Mouse (Mus musculus): ENCODE results near the gene Gm49776. TPM values are rescaled to one million over a fixed set of nuclear protein-coding genes. Genes with fewer than 3 reads are reported as not detected.
"Not testable (repeated sequence)": the region's sequence is repeated elsewhere in the genome, so short reads cannot be mapped to it uniquely, and the experiment has no call there.

Gm49776 gene
- polyA plus RNA-seq, 1 experiment from 2014 or later: 2.4 TPM

GRCm38 (mm10) chr16:18198365-18199098 is 59.6 kb downstream of the Gm49776 start:
- Histone ChIP-seq H3K9me3 (replicated peaks) (no peaks in the 10 kb centered on the region), H3K27ac (no peak overlapping the region), H3K4me3 (no peak overlapping the region), H3K4me1 (replicated peaks) (peaks cover 6% of the 10 kb centered on the region), H3K36me3 (no peaks in the 10 kb centered on the region), H3K27me3 (no peaks in the 10 kb centered on the region), H3K9ac (no peak overlapping the region), H3K4me2 (no peak overlapping the region)
- 81% methylated on average over 10 of the region's 10 CpGs for WGBS
- ATAC-seq (replicated peaks; ENCODE audit: insufficient number of reproducible peaks, insufficient read depth, low FRiP score, low read depth): no peak

DNA sequence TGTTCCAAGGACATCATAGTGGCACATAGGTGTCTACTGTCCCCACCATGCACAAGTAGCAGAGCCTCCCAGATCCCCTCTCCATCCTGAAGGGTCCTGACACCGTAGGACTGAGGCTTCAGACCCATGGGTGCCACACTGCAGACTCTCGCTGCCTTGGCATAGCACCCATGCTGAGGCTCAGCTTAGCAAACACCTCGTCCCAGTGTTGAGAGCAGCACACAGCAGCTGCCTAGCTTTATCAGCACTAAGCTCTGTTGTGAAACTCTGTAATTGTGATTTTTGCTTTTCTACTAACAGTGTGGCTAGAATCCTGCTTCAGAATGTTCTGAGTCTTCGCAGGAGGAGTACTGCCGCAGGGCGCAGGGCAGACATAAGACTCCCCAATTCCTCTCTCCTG is 60.2 kb downstream of the Gm49776 start:
- no peaks in the 10 kb centered on the region for H3K9me3 ChIP-seq (replicated peaks)
- no peak overlapping the region for H3K9ac ChIP-seq
- no peak overlapping the region for H3K4me2 ChIP-seq
- H3K27ac ChIP-seq: no peak overlapping the region
- WGBS: 75% methylated on average over 6 of the region's 6 CpGs
- no peak for ATAC-seq (replicated peaks; ENCODE audit: insufficient number of reproducible peaks, insufficient read depth, low FRiP score, low read depth)
- H3K27me3 ChIP-seq: no peaks in the 10 kb centered on the region
- no peak overlapping the region for H3K4me3 ChIP-seq
- no peaks in the 10 kb centered on the region for H3K36me3 ChIP-seq
- peaks cover 6% of the 10 kb centered on the region for H3K4me1 ChIP-seq (replicated peaks)

- 66% methylated on average over 3 of the region's 3 CpGs for WGBS
- H3K4me1 ChIP-seq (replicated peaks); H3K4me2 ChIP-seq; H3K9ac ChIP-seq; H3K27me3 ChIP-seq; H3K4me3 ChIP-seq; H3K36me3 ChIP-seq; H3K27ac ChIP-seq; H3K9me3 ChIP-seq (replicated peaks); ATAC-seq (replicated peaks; ENCODE audit: insufficient number of reproducible peaks, insufficient read depth, low FRiP score, low read depth): not testable (repeated sequence)
Measured at GRCm38 (mm10) chr16:18195561-18195960, 62.6 kb downstream of the Gm49776 start.

MicroRNAs within 50 kb of the gene (microRNA counts, 519-probe panel; counts per million panel counts)
- 2,388 counts per million, percentile 46 among the panel's probes with 10 or more counts for microRNA mmu-miR-1306

Small RNA genes within 50 kb of the gene (microRNA-seq; reads per million reads assigned to microRNA genes)
- gene Gm24572 (not detected), gene Mir1306 (205 reads per million, percentile 60 among the genes with 10 or more reads in this experiment)

Other genes with a start within 250 kb of the Gm49776 start
- 55.8 and 60.4 TPM in 2 replicates for gene Dgcr6, start 205.5 kb downstream of the Gm49776 start, polyA plus RNA-seq (2015; fragmentation: Nextera tagmentation; extraction: Ambion mirVana)
- gene Prodh, start 168.1 kb downstream of the Gm49776 start, polyA plus RNA-seq (2015; fragmentation: Nextera tagmentation; extraction: Ambion mirVana): 5.8 and 7.4 TPM in 2 replicates
- 0.60 and 1.2 TPM in 2 replicates for gene Rtn4r, start 130.7 kb downstream of the Gm49776 start, polyA plus RNA-seq (2015; fragmentation: Nextera tagmentation; extraction: Ambion mirVana)
- gene Ccdc188, start 40.4 kb downstream of the Gm49776 start, polyA plus RNA-seq (2015; fragmentation: Nextera tagmentation; extraction: Ambion mirVana): 0.14 TPM in 1 of 2 replicates, not detected in the other
- gene Zdhhc8, start 23.2 kb downstream of the Gm49776 start, polyA plus RNA-seq (2015; fragmentation: Nextera tagmentation; extraction: Ambion mirVana): 18.8 and 29.3 TPM in 2 replicates
- 44.1 and 75.4 TPM in 2 replicates for gene Trmt2a, start 9.6 kb downstream of the Gm49776 start, polyA plus RNA-seq (2015; fragmentation: Nextera tagmentation; extraction: Ambion mirVana)
- gene Ranbp1, start 9.6 kb downstream of the Gm49776 start, polyA plus RNA-seq (2015; fragmentation: Nextera tagmentation; extraction: Ambion mirVana): 301 and 339 TPM in 2 replicates
- 15.8 and 19.6 TPM in 2 replicates for gene Dgcr8, start 30.9 kb upstream of the Gm49776 start, polyA plus RNA-seq (2015; fragmentation: Nextera tagmentation; extraction: Ambion mirVana)
- 61.4 and 61.5 TPM in 2 replicates for gene Tango2, start 89.8 kb upstream of the Gm49776 start, polyA plus RNA-seq (2015; fragmentation: Nextera tagmentation; extraction: Ambion mirVana)
- gene Arvcf, start 89.9 kb upstream of the Gm49776 start, polyA plus RNA-seq (2015; fragmentation: Nextera tagmentation; extraction: Ambion mirVana): 28.4 and 40.0 TPM in 2 replicates
- gene Txnrd2, start 168.1 kb upstream of the Gm49776 start, polyA plus RNA-seq (2015; fragmentation: Nextera tagmentation; extraction: Ambion mirVana): 35.3 and 37.7 TPM in 2 replicates
- gene Comt, start 168.5 kb upstream of the Gm49776 start, polyA plus RNA-seq (2015; fragmentation: Nextera tagmentation; extraction: Ambion mirVana): 113 and 129 TPM in 2 replicates
- gene Gnb1l, start 240.4 kb upstream of the Gm49776 start, polyA plus RNA-seq (2015; fragmentation: Nextera tagmentation; extraction: Ambion mirVana): 9.3 and 11.2 TPM in 2 replicates
- 1.8 and 2.7 TPM in 2 replicates for gene Rtl10, start 240.6 kb upstream of the Gm49776 start, polyA plus RNA-seq (2015; fragmentation: Nextera tagmentation; extraction: Ambion mirVana)

All from heart, embryonic 15.5 days (tissue).